Mouse (Mus musculus) heart, postnatal 36 days (tissue): ENCODE measurements around the gene Ppp1r12c. TPM values are rescaled to one million over a fixed set of nuclear protein-coding genes. Genes with fewer than 3 reads are reported as not detected.
A peak's percentile ranks its signal among the peaks of the same experiment; 100 is the strongest.

Experiments used
- DNase-seq, 2 experiments: peaks; one replicate each; pipeline ENCODE4 v3.0.0; 2021 to 2022
- intact Hi-C: fragments of 180-260 bp; cut with DNase I; formaldehyde crosslinking; loops from one replicate; pipeline ENCODE4 v1.15.1; 2025
- microRNA-seq, 2 experiments: library from miRNA; unstranded; fragments of <30 nt; microRNA quantifications; one replicate each; pipeline ENCODE4 v1.2.0; 2021; ENCODE audit warnings: borderline number of aligned reads in 2 of 2
- total RNA-seq, 2 experiments: library from RNA; stranded (reverse); gene quantifications; 2 replicates each; pipeline ENCODE4 v1.2.3; 2021

Gene Ppp1r12c
- total RNA-seq, 2 experiments from 2014 or later, result 59.7 to 62.2 TPM

DNA sequence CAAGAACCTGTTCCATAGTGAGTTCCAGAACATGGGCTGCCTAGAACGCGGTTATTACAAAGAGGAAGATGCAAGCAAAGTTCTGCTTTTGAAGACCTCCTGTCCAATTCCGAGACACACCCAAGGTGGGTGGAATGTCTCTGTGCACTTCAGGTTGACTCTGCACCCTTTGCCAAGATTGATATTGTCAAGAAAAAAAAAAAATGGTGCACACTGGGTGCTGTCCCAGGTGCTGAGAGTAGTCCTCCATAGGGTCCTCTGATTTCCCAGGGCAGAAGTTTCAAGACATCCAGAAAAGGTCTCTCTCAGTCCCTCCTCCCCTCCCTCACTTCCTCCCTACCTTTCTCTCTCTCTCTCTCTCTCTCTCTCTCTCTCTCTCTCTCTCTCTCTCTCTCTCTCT is 53.0 kb downstream of the Ppp1r12c start:
- intact Hi-C loops, result no loop called here
- DNase-seq, result no peak

DNA sequence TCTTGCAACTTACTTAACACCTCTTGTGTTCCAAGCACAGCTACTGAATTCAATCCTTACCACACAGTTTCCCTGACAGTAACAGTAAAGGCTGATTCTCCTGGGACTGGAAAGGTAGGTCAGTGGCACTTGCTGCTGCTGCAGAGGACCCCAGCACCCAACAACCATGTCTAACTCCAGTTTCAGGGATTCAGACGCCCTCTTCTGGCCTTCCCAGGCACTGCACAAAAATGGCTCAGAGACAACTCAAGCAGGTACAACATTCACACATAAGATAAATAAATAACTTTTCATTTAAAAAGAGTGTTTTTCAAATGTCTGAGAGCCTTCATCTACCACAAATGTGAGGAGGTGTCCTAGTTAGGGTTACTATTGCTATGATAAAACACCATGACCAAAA is 54.3 kb downstream of the Ppp1r12c start:
- intact Hi-C loops, result no loop called here
- DNase-seq, result no peak

DNA sequence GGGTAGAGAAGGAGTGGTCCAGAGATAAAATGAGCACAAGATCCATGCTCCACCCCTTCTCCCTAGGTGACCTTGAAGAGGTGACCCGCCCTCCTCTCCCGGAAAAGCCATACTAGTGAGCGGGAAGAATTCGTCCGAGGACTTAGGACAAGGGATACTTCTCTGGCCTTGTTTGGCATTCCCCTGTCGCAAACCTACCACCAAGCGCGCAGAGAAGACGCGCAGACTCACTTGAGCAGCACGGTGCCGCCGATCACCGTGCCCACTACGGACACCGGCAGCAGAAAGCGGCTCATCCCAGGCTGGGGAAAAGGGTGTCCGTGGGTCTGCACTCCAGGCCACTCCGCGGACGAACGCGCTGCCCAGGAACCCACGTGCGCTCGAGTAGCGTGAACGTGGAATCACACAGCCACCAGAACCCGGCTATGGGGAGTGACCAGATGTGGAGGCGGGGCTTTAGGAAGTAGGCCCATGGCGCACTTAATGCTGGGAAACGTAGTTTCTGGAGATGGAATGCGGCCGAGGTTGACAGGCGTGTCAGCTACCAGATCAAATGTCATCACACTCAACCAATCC is 56.2 kb downstream of the Ppp1r12c start, which contains the start of gene Rdh13:
Rdh13 (minus strand) TSS at position 434 of the 576 bp plus-strand sequence.
- peak; percentile 84 to 88 for DNase-seq
- intact Hi-C loops, result no loop called here

DNA sequence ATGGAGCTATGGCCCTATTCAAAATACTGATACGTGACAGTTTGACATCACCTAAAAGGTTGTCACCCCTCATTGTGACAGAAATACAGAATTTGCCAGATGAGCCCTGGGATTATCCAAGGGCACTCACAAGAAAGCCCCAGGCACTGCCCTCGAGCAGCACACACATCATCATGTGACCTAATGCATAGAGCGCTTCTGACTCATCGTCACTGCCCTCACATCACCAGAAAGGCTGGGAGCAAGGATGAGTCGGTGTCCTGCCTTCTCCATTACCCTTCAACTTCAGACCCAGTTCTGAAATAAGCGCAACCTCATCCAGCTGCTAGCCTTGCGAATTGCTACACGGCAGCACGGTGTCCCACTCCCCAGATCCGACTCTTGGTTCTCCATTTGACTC is 60.9 kb downstream of the Ppp1r12c start:
- no peak for DNase-seq
- intact Hi-C loops, result no loop called here

DNA sequence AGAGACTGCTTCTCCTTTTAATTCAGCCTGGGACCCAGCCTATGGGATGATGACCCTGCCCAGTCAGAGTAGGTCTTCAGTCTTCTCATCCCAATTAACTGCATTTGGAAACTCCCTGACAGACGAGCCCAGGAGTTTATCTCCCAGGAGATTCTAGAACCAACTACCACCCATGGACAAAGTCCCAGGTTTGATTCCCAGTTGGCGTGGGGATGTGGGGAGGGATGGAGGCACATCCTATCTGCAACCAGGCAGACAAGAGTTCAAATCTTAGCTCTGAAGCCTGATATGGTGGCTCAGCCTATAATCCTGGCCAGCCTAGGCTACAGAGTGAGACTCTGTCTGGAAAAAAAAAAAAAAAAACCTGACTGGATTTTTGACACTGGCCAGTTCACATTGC is 63.8 kb downstream of the Ppp1r12c start:
- intact Hi-C loops, result no loop called here
- DNase-seq, result no peak

DNA sequence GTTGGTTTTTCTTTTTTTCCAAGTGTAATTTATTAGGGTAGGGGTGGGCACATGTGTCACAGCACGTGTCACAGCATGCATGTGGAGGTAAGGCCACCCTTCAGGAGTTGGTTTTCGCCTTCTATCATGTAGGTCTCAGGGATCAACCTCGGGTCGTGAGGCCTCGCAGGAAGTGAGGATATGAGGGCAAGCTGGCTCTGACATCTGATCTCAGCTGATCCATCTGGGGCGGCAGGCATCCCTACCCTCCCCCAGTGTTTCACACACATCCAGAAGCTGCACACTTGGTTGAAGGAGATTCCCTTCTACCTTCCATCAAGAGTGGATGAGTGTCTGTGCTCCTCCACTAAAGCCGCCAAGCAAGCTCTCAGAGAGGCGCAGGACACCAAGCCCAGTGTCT is 69.5 kb downstream of the Ppp1r12c start:
- intact Hi-C loops, result no loop called here
- no peak for DNase-seq

DNA sequence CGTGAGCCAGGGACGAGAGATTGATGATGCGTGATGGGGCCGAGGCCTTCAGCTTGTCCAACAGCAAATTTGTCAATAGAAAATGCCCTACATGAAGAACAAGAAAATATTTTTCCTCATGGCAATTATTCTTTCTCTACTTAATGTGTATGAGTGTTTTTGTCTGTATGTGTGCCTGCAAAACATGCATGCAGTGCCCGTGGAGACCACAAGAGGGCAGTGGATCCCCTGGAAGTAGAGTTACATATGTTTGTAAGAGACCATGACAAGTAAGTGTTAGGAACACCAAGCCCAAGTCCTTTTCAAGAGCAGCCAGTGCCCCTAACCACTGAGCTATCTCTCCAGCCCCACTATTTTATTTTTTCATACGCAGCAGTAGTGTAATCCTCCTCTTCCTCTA is 69.9 kb downstream of the Ppp1r12c start:
- DNase-seq, result peak; percentile 65 to 85
- intact Hi-C loops, result loop anchor here (1.0 to 2.0 kb wide), 2 partner anchors 39 to 93 kb away; partner anchors contain the start of gene Tnni3

Small RNA genes lying within 50 kb of the gene (microRNA-seq; reads per million reads assigned to microRNA genes)
- 0 reads per million in 2 experiments for gene Gm24605

Other genes starting within 250 kb of the Ppp1r12c start
- not detected for gene Ncr1, start 164.0 kb downstream of the Ppp1r12c start, total RNA-seq
- gene Gp6, start 103.9 kb downstream of the Ppp1r12c start, total RNA-seq, result under 1 TPM; 0.36 to 0.60 TPM
- gene Rdh13, start 56.0 kb downstream of the Ppp1r12c start, total RNA-seq, result 10 to 100 TPM; 24.6 to 31.3 TPM
- gene Eps8l1, start 41.0 kb downstream of the Ppp1r12c start, total RNA-seq, result 1 to 10 TPM; 1.5 to 3.5 TPM
- 10 to 100 TPM; 20.0 to 21.3 TPM for gene Tnnt1, start 14.7 kb upstream of the Ppp1r12c start, total RNA-seq
- over 10,000 TPM in 1 of 2 experiments, 1,000 to 10,000 TPM in 1; 9,756 to 10,673 TPM for gene Tnni3, start 22.5 kb upstream of the Ppp1r12c start, total RNA-seq
- gene Dnaaf3, start 30.8 kb upstream of the Ppp1r12c start, total RNA-seq, result 1 to 10 TPM; 2.0 to 3.0 TPM
- gene Syt5, start 45.9 kb upstream of the Ppp1r12c start, total RNA-seq, result under 1 TPM; 0.54 to 0.89 TPM
- gene Ptprh, start 102.4 kb upstream of the Ppp1r12c start, total RNA-seq, result not detected
- gene Tmem86b, start 129.7 kb upstream of the Ppp1r12c start, total RNA-seq, result 1 to 10 TPM; 4.2 to 5.1 TPM
- gene Ppp6r1, start 157.3 kb upstream of the Ppp1r12c start, total RNA-seq, result 10 to 100 TPM; 72.1 to 73.7 TPM
- gene Hspbp1, start 183.4 kb upstream of the Ppp1r12c start, total RNA-seq, result 10 to 100 TPM; 27.2 to 34.7 TPM
- gene Brsk1, start 188.9 kb upstream of the Ppp1r12c start, total RNA-seq, result 1 to 10 TPM; 1.2 TPM
- under 1 TPM; 0.11 to 0.30 TPM for gene Tmem150b, start 223.6 kb upstream of the Ppp1r12c start, total RNA-seq
- 10 to 100 TPM; 14.8 to 15.9 TPM for gene Kmt5c, start 238.4 kb upstream of the Ppp1r12c start, total RNA-seq